Mouse (Mus musculus): ENCODE measurements around the gene Hmg20b.

DNA sequence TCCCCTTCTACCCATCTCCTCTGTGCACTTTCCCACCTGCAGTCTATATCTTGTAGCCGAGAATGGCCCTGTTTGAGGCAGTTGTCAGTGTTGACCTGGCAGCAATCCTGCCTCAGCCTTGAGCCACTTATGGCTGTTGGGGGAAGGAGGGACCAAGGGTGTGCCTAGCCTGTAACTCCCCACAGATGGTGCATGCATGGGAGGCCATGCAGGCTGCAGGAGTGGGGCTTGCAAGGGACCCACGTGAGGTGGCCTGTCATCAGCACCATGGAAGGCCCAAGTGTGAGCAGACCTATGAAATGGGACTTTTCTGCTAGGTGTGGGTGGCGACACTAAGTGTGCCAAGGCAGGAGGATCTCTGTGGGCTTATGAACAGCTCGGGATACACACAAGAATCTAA, 14.8 kb upstream of the Hmg20b start:
- TF ChIP-seq POLR2A (IDR thresholded peaks at IDR 0.05; ENCODE audit: insufficient read depth, low read depth, low read length) = no peak
- TF ChIP-seq CTCF (IDR thresholded peaks at IDR 0.05) = no peak
- no peak for TF ChIP-seq EP300 (IDR thresholded peaks at IDR 0.05; ENCODE audit: insufficient read depth, low read depth, low read length)

All from heart, adult 2 months (tissue).